Mouse (Mus musculus) C2C12 (cell line): ENCODE measurements around the gene Cops3.

ENCODE experiments used
- CEBPB ChIP-seq: IDR thresholded peaks from one replicate; pipeline ENCODE4 v1.6.1; 2011; ENCODE audit warnings: low read depth, mild to moderate bottlenecking, control low read depth, moderate library complexity
- CTCF ChIP-seq: IDR thresholded peaks from one replicate; pipeline ENCODE4 v1.5.1; 2011; ENCODE audit not compliant: control insufficient read depth, insufficient read depth, insufficient read length
- MAX ChIP-seq: IDR thresholded peaks from one replicate; pipeline ENCODE4 v1.6.1; 2011; ENCODE audit warnings: mild to moderate bottlenecking, control low read depth
- MYOG ChIP-seq: IDR thresholded peaks from one replicate; pipeline ENCODE4 v1.6.1; 2011; ENCODE audit not compliant: control insufficient read depth, insufficient read length; ENCODE audit errors: extremely low read depth
- USF1 ChIP-seq: IDR thresholded peaks from one replicate; pipeline ENCODE4 v1.6.1; 2011; ENCODE audit warnings: low read depth, mild to moderate bottlenecking, control low read depth, moderate library complexity

GRCm38 (mm10) chr11:59847891-59848884 lies 8.6 kb upstream of the Cops3 start:
- no peak for TF ChIP-seq USF1
- TF ChIP-seq MAX: peak; percentile 35
- TF ChIP-seq MYOG: no peak
- TF ChIP-seq CTCF: no peak
- no peak for TF ChIP-seq CEBPB
